Mouse (Mus musculus) 3134 (cell line): ENCODE results near the gene Itpr3.

Source experiments
- DNase-seq: peaks from one replicate; pipeline ENCODE4 v3.0.0-alpha.2; 2011; ENCODE audit warnings: low spot score; ENCODE audit not compliant: insufficient read length; ENCODE audit errors: extremely low read depth

The Itpr3 gene

GRCm38 (mm10) chr17:27110072-27110471 is 53.0 kb downstream of the Itpr3 start:
- no peak for DNase-seq

- no peak for DNase-seq
Measured at GRCm38 (mm10) chr17:27118676-27119539, 61.8 kb downstream of the Itpr3 start.

GRCm38 (mm10) chr17:27119540-27119895 is 62.4 kb downstream of the Itpr3 start:
- DNase-seq = no peak

- no peak for DNase-seq
Measured at GRCm38 (mm10) chr17:27119954-27120353, 62.9 kb downstream of the Itpr3 start.

GRCm38 (mm10) chr17:27120561-27121024 is 63.5 kb downstream of the Itpr3 start:
- peak; percentile 24 for DNase-seq

- peak; percentile 29 for DNase-seq
Measured at GRCm38 (mm10) chr17:27121266-27121665, 64.2 kb downstream of the Itpr3 start.

GRCm38 (mm10) chr17:27121781-27122180 is 64.7 kb downstream of the Itpr3 start:
- peak; percentile 20 for DNase-seq

- DNase-seq = peak; percentile 40
Measured at GRCm38 (mm10) chr17:27122701-27123100, 65.6 kb downstream of the Itpr3 start.

- no peak for DNase-seq
Measured at GRCm38 (mm10) chr17:27123103-27123502, 66.0 kb downstream of the Itpr3 start.

GRCm38 (mm10) chr17:27123813-27124375 is 66.8 kb downstream of the Itpr3 start:
- DNase-seq = no peak

- DNase-seq = peak; percentile 71
Measured at GRCm38 (mm10) chr17:27125185-27125584, 68.1 kb downstream of the Itpr3 start.

GRCm38 (mm10) chr17:27125669-27126202 is 68.6 kb downstream of the Itpr3 start:
- DNase-seq = no peak

GRCm38 (mm10) chr17:27126974-27127373 is 69.9 kb downstream of the Itpr3 start:
- DNase-seq = peak; percentile 21

- DNase-seq = no peak
Measured at GRCm38 (mm10) chr17:27128189-27128588, 71.1 kb downstream of the Itpr3 start.

GRCm38 (mm10) chr17:27129291-27129690 is 72.2 kb downstream of the Itpr3 start:
- DNase-seq = no peak

- DNase-seq = peak; percentile 19
Measured at GRCm38 (mm10) chr17:27129819-27130218, 72.7 kb downstream of the Itpr3 start.

GRCm38 (mm10) chr17:27130246-27130645 is 73.1 kb downstream of the Itpr3 start:
- DNase-seq = no peak

- peak; percentile 75 for DNase-seq
Measured at GRCm38 (mm10) chr17:27131240-27131665, 74.1 kb downstream of the Itpr3 start.

GRCm38 (mm10) chr17:27132238-27132637 is 75.1 kb downstream of the Itpr3 start:
- no peak for DNase-seq

GRCm38 (mm10) chr17:27133551-27134141 is 76.5 kb downstream of the Itpr3 start, which contains the start of gene Uqcc2:
Uqcc2 (minus strand) TSS chr17:27133916.
- DNase-seq = peak; percentile 99

- DNase-seq = no peak
Measured at GRCm38 (mm10) chr17:27134187-27134586, 77.1 kb downstream of the Itpr3 start.
